Mouse (Mus musculus) midbrain, postnatal 0 days (tissue): ENCODE results near the gene Shc4. TPM values are rescaled to one million over a fixed set of nuclear protein-coding genes. Genes with fewer than 3 reads are reported as not detected.

Experiments
- ATAC-seq: fragments of 200-750 bp; cut with Nextera tagmentation; 2 replicates; pipeline ENCODE4 v1.8.0; 2017; ENCODE audit warnings: moderate number of reproducible peaks, mild to moderate bottlenecking, moderate TSS enrichment, moderate library complexity; ENCODE audit not compliant: low FRiP score
- DNase-seq: peaks from one replicate; pipeline ENCODE4 v3.0.0-alpha.2; 2015; ENCODE audit warnings: low spot score
- H3K27ac ChIP-seq: fragments of 300-500 bp; sonication (generic); 2 replicates; pipeline ENCODE4 v1.5.1; 2014; ENCODE audit warnings: low read depth, mild to moderate bottlenecking, low read length, mixed read lengths
- H3K27me3 ChIP-seq: fragments of 300-500 bp; sonication (generic); 2 replicates; pipeline ENCODE4 v1.6.1; 2014; ENCODE audit warnings: low read length, control low read depth, mixed read lengths; ENCODE audit not compliant: insufficient read depth
- H3K36me3 ChIP-seq: fragments of 300-500 bp; sonication (generic); 2 replicates; pipeline ENCODE4 v1.6.1; 2014; ENCODE audit warnings: low read length, control low read depth, mixed read lengths; ENCODE audit not compliant: insufficient read depth
- H3K4me1 ChIP-seq: fragments of 300-500 bp; sonication (generic); 2 replicates; pipeline ENCODE4 v1.6.1; 2014; ENCODE audit warnings: mild to moderate bottlenecking, control low read depth, antibody characterized with exemption, low read length, mixed read lengths; ENCODE audit not compliant: insufficient read depth
- H3K4me2 ChIP-seq: fragments of 300-500 bp; sonication (generic); 2 replicates; pipeline ENCODE4 v1.6.1; 2014; ENCODE audit warnings: low read depth, mild to moderate bottlenecking, low read length, mixed read lengths; ENCODE audit not compliant: poor library complexity, severe bottlenecking
- H3K4me3 ChIP-seq: fragments of 300-500 bp; sonication (generic); 2 replicates; pipeline ENCODE4 v1.5.1; 2014; ENCODE audit warnings: low read depth, mild to moderate bottlenecking, low read length, moderate library complexity
- H3K9ac ChIP-seq: fragments of 300-500 bp; sonication (generic); replicated peaks from 2 replicates; pipeline ENCODE4 v1.6.1; 2014; ENCODE audit warnings: mild to moderate bottlenecking, low read length, moderate library complexity, mixed read lengths; ENCODE audit not compliant: poor library complexity, severe bottlenecking
- H3K9me3 ChIP-seq: fragments of 300-500 bp; sonication (generic); 2 replicates; pipeline ENCODE4 v1.6.1; 2016; ENCODE audit warnings: low read length, control low read depth
- CTCF ChIP-seq: IDR thresholded peaks from 2 replicates; pipeline ENCODE4 v1.5.1; 2016; ENCODE audit warnings: antibody characterized with exemption, mild to moderate bottlenecking
- whole genome bisulfite sequencing: fragments of 180-500 bp; shearing (Covaris S2); extraction: QIAGEN DNeasy Blood & Tissue Kit; methylation state at CpG from one replicate; pipeline ENCODE4 v1.1.7; 2014; 5-methylcytosine and 5-hydroxymethylcytosine counted together
- polyA plus RNA-seq: library from polyadenylated mRNA; unstranded; fragments of >200 nt; fragmentation: Nextera tagmentation; extraction: Ambion mirVana; gene quantifications from 2 replicates; pipeline ENCODE4 v1.2.1, GENCODE M21; 2015
- total RNA-seq: library from RNA; depleted of rRNA; stranded (reverse); fragments of >200 nt; gene quantifications from 2 replicates; pipeline ENCODE4 v1.2.3, GENCODE M21; 2014; rRNA removed

Shc4 gene
- total and polyA plus RNA-seq, 2 experiments from 2014 or later, result 2.8 to 6.7 TPM

- WGBS, result 83% methylated on average over 6 of the region's 6 CpGs
- no peaks in the 10 kb centered on the region for H3K9me3 ChIP-seq
- peak; percentile 55 for TF ChIP-seq CTCF
These were observed 129.9 kb downstream of the Shc4 start for GRCm38 (mm10) chr2:125594072-125594471.

GRCm38 (mm10) chr2:125591895-125592294 lies 132.1 kb downstream of the Shc4 start:
- no peak overlapping the region for H3K9ac ChIP-seq
- no peak overlapping the region for H3K4me3 ChIP-seq
- no peaks in the 10 kb centered on the region for H3K4me1 ChIP-seq
- H3K4me2 ChIP-seq, result no peak overlapping the region
- peaks cover 7% of the 10 kb centered on the region for H3K36me3 ChIP-seq
- ATAC-seq (no peak), DNase-seq (no peak)
- no peak overlapping the region for H3K27ac ChIP-seq
- no peak for TF ChIP-seq CTCF
- no peaks in the 10 kb centered on the region for H3K9me3 ChIP-seq
- H3K27me3 ChIP-seq, result no peaks in the 10 kb centered on the region
- WGBS, result 96% methylated on average over 4 of the region's 4 CpGs

More at GRCm38 (mm10) chr2:125594072-125594471, 129.9 kb downstream of the Shc4 start:
- Histone ChIP-seq H3K4me2 (no peak overlapping the region), H3K36me3 (no peaks in the 10 kb centered on the region), H3K27me3 (no peaks in the 10 kb centered on the region), H3K4me1 (no peaks in the 10 kb centered on the region), H3K9ac (no peak overlapping the region), H3K27ac (no peak overlapping the region), H3K4me3 (no peak overlapping the region)
- peak; percentile 14 for DNase-seq
- ATAC-seq, result no peak

- ATAC-seq (no peak), DNase-seq (no peak)
- H3K27me3 ChIP-seq, result no peaks in the 10 kb centered on the region
- no peak overlapping the region for H3K4me3 ChIP-seq
- no peak overlapping the region for H3K4me2 ChIP-seq
- peaks cover 7% of the 10 kb centered on the region for H3K36me3 ChIP-seq
- 95% methylated on average over 12 of the region's 12 CpGs for whole genome bisulfite sequencing
- H3K27ac ChIP-seq, result no peak overlapping the region
- TF ChIP-seq CTCF, result no peak
- no peaks in the 10 kb centered on the region for H3K4me1 ChIP-seq
- no peak overlapping the region for H3K9ac ChIP-seq
- no peaks in the 10 kb centered on the region for H3K9me3 ChIP-seq
These were observed 134.7 kb downstream of the Shc4 start for GRCm38 (mm10) chr2:125589287-125589686.

- 90% methylated on average over 5 of the region's 5 CpGs for WGBS
- Histone ChIP-seq H3K9ac (no peak overlapping the region), H3K36me3 (peaks cover 8% of the 10 kb centered on the region; the same call in 1 of the 2 replicates), H3K9me3 (no peaks in the 10 kb centered on the region), H3K27ac (no peak overlapping the region), H3K27me3 (no peaks in the 10 kb centered on the region), H3K4me2 (no peak overlapping the region), H3K4me1 (no peaks in the 10 kb centered on the region), H3K4me3 (no peak overlapping the region)
- no peak for DNase-seq
- TF ChIP-seq CTCF, result no peak
- ATAC-seq, result no peak
These were observed 142.9 kb downstream of the Shc4 start for GRCm38 (mm10) chr2:125581081-125581480.

GRCm38 (mm10) chr2:125577670-125578069 lies 146.3 kb downstream of the Shc4 start:
- no peak for DNase-seq
- 70% methylated on average over 4 of the region's 4 CpGs for WGBS
- ATAC-seq, result no peak

More at GRCm38 (mm10) chr2:125577670-125578069, 146.3 kb downstream of the Shc4 start:
- Histone ChIP-seq H3K4me1 (no peaks in the 10 kb centered on the region), H3K36me3 (peaks cover 6% of the 10 kb centered on the region; the same call in 1 of the 2 replicates), H3K27me3 (no peaks in the 10 kb centered on the region), H3K4me2 (no peak overlapping the region), H3K9ac (no peak overlapping the region), H3K27ac (no peak overlapping the region), H3K4me3 (no peak overlapping the region), H3K9me3 (no peaks in the 10 kb centered on the region)
- no peak for TF ChIP-seq CTCF

Other genes with a start within 250 kb of the Shc4 start
- gene Gm9913, start 219.1 kb downstream of the Shc4 start, total RNA-seq, result 0.27 and 0.52 TPM in 2 replicates
- gene Gm9913, start 219.1 kb downstream of the Shc4 start, polyA plus RNA-seq, result 0.09 and 0.11 TPM in 2 replicates
- gene Fbn1, start 216.2 kb downstream of the Shc4 start, total RNA-seq, result 18.4 and 20.1 TPM in 2 replicates
- 1.4 and 1.6 TPM in 2 replicates for gene Fbn1, start 216.2 kb downstream of the Shc4 start, polyA plus RNA-seq
- gene Cep152, start 99.0 kb downstream of the Shc4 start, total RNA-seq, result 1.0 and 2.7 TPM in 2 replicates
- gene Cep152, start 99.0 kb downstream of the Shc4 start, polyA plus RNA-seq, result 1.0 and 1.1 TPM in 2 replicates
- gene Eid1, start 51.1 kb downstream of the Shc4 start, total RNA-seq, result 428 and 544 TPM in 2 replicates
- gene Eid1, start 51.1 kb downstream of the Shc4 start, polyA plus RNA-seq, result 421 and 465 TPM in 2 replicates
- 55.4 and 57.9 TPM in 2 replicates for gene Secisbp2l, start 58.7 kb upstream of the Shc4 start, total RNA-seq
- gene Secisbp2l, start 58.7 kb upstream of the Shc4 start, polyA plus RNA-seq, result 26.5 and 29.2 TPM in 2 replicates
- 32.0 and 33.4 TPM in 2 replicates for gene Galk2, start 135.0 kb upstream of the Shc4 start, total RNA-seq
- 28.7 and 32.4 TPM in 2 replicates for gene Galk2, start 135.0 kb upstream of the Shc4 start, polyA plus RNA-seq
- 53.7 and 67.5 TPM in 2 replicates for gene Cops2, start 135.0 kb upstream of the Shc4 start, total RNA-seq
- gene Cops2, start 135.0 kb upstream of the Shc4 start, polyA plus RNA-seq, result 49.7 and 53.0 TPM in 2 replicates